Mouse (Mus musculus) myocyte (in vitro differentiated cells): Measurements from ENCODE around the gene Rpp14.

Experiments
- MAX ChIP-seq: IDR thresholded peaks from one replicate; pipeline ENCODE4 v1.6.1; 2011; ENCODE audit warnings: low read depth, mild to moderate bottlenecking, control low read depth
- MYOD1 ChIP-seq, 3 experiments: IDR thresholded peaks; one replicate each; pipeline ENCODE4 v1.6.1; 2011; ENCODE audit warnings: control low read depth in 2 of 3, low read depth in 2 of 3, mild to moderate bottlenecking in 2 of 3, moderate library complexity in 1 of 3; ENCODE audit not compliant: insufficient read length in 2 of 3, control insufficient read depth in 1 of 3
- POLR2A ChIP-seq: IDR thresholded peaks from one replicate; pipeline ENCODE4 v1.6.1; 2011; ENCODE audit warnings: low read depth, mild to moderate bottlenecking, control low read depth, moderate library complexity; ENCODE audit not compliant: insufficient read length
- SRF ChIP-seq: IDR thresholded peaks from one replicate; pipeline ENCODE4 v1.6.1; 2011; ENCODE audit warnings: low read depth; ENCODE audit not compliant: control insufficient read depth, insufficient read length

DNA sequence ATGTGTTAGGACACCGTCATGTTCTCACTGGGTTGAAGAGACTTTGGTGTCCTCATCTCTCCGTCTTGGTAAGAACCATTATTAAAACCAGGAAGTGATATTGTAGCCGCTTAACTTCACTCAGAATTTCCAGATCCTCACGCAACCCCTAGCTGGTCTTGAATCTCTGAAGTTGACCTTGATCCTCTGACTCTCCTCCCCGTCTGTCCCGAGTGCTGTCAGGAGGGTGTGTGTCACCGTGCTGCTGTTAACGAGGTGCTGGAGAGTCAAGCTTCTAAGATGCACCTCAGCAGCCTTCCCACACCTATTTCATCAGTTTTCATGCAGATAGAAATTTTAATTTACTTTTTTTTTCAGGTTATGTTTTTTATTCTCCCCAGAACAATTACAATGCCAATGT, 31.9 kb downstream of the Rpp14 start:
- TF ChIP-seq POLR2A (no peak), MAX (no peak), SRF (no peak), MYOD1 (IDR thresholded peaks at IDR 0.05; ENCODE audit: control insufficient read depth in 1 of 3, insufficient read length in 2 of 3, low read depth in 2 of 3) (no peak)
